Mouse (Mus musculus): ENCODE results near the gene Lrig3. TPM values are rescaled to one million over a fixed set of nuclear protein-coding genes. Genes with fewer than 3 reads are reported as not detected.

Gene Lrig3
- polyA plus RNA-seq (2017; shearing (Covaris generic)): under 1 TPM; 0.16 TPM

DNA sequence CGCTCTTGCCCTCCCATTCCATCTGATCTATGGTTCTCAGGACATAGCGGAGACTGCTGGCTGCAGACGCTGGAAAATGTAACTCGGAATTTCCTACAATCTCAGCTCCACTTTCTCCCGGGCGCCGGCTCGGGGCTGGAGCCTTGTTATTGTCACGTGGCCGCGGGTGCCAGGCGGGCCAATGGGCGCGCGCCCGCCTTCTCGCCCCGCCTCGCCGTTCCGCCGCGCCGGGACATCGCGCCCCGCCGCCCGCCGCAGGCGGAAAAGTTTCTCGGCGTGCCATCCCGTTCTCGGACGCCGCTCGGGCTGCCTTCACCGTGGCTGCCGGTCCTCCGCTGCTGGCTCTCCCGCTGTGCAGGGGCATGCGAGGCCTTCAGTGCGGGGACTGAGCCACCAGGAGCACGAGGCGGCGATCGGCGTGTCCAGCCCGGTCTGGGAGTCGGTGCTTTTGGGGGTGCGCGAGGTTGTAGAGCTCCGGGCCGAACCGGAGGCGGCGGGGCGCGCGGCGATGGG, at the start of gene Lrig3:
TSS of gene Lrig3 (plus strand) at position 201 of the 513 bp plus-strand sequence.
- ATAC-seq: no peak

GRCm38 (mm10) chr10:125916781-125917180, 49.2 kb upstream of the Lrig3 start:
- ATAC-seq: no peak

DNA sequence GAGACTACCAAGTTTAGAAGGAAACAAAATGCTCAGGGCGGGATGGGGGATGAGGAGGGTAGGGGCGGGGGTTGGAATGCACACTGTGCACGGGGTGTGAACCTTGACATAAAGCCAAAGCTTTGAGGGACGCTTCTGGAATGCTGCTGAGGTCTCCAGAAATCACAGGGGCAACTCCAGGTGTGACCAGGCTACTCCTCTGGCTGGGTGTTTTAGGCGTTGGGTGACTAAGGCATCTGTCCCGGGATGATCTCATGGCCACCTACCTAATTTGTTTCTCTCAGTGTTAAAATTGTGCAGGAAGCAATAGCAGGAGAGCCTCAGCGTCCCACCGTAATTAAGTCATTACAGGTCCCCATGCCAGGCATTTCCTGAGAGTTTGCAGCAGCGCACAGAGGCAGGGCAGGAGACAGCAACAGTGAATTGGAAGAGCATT, 48.5 kb upstream of the Lrig3 start:
- no peak for ATAC-seq

DNA sequence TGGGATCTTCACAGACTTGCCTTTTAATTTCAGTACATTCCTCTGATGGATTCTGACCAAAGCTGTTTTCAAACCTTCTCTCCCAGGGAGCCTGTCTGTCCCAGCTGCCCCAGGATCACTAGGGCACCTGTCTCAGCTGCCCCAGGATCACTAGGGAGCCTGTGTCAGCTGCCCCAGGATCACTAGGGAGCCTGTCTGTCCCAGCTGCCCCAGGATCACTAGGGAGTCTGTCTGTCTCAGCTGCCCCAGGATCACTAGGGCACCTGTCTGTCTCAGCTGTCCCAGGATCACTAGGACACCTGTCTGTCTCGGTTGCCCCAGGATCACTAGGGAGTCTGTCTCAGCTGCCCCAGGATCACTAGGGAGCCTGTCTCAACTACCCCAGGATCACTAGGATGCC, 47.0 kb upstream of the Lrig3 start:
- no peak for ATAC-seq

DNA sequence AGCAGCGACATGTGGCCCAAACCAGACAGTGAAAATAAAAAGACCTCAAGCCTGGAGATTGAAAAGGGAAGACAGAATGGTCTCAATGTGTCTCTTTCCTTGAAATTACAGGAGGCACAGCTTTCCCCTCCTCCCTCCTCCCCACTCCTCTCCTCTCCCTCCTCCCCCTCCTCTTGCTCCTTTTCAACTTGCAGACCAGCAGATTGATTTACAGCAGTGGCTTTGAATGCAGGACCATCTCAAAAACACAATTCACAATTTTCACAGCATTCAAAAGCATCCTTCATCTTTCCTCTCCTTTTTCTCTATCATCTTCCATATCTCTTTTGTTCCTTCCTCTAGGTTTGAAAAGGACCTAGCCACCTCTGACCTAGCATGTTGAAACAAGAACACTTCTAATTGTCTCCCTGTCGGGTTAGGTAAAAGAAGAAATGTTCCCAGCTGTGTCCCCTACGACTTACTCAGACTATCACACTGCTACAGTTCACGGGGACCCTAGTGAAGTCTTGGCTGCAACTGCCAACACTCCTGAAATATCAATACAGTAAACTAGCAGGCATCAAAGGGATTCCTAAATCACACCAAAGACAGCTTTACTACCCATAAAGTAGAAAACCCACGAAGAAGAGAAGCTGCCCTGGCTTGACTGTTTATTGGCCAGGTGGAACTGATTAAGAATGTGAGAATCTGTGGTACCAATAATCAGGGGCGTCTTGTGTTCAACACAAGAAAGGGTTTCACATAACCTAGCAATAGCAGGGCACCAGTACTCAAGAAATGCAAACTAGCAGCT, 44.1 kb upstream of the Lrig3 start:
- ATAC-seq: no peak

- no peak for ATAC-seq
Measured at GRCm38 (mm10) chr10:125929961-125930360, 36.0 kb upstream of the Lrig3 start.

DNA sequence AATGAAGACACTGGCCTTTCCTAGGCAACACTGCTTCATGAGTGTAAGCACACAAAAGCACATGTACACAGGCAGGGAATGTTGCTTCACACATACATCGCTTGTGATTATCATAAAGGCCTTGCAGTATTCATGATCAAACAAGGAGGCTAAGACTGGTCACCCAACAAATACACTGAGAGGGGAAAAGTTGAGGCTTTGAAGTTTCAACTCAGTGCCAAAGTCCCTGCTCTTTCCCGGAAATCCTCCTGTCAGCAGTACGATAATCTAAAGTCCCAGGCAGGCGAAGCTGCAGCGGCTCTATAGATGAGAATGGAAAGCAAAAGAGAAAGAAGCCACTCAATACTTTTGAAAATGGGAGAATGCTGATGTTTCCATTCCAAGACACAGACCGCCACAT, 32.6 kb upstream of the Lrig3 start:
- no peak for ATAC-seq

GRCm38 (mm10) chr10:125934095-125934494, 31.9 kb upstream of the Lrig3 start:
- no peak for ATAC-seq

DNA sequence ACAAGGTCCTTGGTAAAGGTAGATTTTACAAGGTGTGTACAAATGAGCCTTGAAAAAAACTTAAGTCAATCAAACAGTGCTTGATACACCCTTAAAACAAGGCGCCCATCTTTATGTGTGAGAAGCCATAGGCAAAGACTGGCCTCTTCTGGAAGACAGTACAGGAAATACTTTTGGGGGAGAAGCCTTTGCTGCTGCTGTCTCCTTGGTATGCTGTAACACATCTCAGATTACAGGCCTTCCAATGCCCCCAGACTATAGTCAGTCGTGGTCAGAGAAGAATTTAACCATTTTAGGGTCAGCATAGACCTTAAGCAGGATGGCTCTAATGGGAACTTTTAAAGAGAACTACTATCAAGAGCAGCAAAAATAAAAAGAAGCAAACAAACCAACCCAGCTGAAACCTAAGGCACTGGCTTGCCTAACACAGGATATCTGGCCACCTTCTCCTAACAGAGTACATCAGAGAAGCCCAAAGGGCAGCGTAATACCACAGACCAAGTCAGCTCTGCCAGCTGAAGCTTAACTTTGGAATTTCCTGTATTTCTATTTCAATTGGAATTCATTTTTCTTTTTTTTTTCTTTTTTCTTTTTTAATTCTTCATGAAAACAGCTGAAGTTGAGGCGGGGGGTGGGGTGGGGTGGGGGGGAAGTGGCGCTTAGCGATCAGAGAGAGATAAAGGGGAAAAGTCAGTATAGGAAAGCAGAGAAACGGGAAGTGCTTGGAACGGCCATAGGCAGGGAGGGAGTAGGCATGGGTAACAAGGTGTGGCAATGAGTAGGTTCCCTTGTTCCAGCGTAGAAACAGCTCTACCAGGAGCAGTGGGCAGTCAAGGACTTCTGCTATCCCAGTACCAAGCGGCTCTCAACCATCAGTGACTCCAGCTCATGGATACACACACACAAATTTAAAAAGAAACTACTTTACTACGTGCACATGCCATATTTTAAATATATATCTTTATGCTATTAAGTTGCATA, 28.2 kb upstream of the Lrig3 start:
- no peak for ATAC-seq

DNA sequence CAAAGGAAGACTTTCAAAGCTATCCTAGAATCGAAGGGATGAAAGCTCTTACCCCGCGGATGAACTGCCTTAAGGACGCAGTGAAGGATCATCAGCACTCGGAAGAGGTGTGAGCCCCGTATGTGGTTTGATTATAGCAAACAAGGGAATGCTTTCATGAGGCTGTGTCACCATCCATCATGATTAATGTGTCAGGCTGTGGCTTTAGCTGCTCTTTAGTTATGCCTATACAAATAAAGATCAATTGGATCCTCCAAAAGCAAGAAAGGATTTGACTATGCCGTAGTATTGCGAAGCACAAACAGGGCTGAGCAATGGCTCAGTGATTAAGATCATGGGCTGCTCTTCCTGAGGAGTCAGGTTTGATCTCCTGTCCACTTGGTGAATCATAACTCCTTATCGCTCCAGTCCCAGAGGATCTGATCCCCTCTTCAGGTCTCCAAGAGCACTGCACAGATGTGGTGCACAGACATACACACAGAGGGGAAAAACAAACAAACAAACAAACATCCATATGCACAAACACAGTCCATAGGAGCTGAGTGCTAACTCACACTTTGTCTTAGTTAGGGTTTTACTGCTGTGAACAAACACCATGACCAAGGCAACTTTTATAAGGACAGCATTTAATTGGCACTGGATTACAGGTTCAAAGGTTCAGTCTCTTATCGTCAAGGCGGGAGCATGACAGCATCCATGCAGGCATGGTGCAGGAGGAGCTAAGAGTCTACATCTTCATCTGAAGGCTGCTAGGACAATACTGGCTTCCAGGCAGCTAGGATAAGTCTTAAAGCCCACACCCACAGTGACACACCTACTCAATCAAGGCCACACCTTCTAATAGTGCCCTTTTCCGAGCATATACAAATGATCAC, 27.2 kb upstream of the Lrig3 start:
- no peak for ATAC-seq

GRCm38 (mm10) chr10:125940316-125941059, 25.5 kb upstream of the Lrig3 start:
- no peak for ATAC-seq

GRCm38 (mm10) chr10:125943098-125943497, 22.9 kb upstream of the Lrig3 start:
- ATAC-seq: no peak

- no peak for ATAC-seq
Measured at GRCm38 (mm10) chr10:125944762-125945504, 21.0 kb upstream of the Lrig3 start.

DNA sequence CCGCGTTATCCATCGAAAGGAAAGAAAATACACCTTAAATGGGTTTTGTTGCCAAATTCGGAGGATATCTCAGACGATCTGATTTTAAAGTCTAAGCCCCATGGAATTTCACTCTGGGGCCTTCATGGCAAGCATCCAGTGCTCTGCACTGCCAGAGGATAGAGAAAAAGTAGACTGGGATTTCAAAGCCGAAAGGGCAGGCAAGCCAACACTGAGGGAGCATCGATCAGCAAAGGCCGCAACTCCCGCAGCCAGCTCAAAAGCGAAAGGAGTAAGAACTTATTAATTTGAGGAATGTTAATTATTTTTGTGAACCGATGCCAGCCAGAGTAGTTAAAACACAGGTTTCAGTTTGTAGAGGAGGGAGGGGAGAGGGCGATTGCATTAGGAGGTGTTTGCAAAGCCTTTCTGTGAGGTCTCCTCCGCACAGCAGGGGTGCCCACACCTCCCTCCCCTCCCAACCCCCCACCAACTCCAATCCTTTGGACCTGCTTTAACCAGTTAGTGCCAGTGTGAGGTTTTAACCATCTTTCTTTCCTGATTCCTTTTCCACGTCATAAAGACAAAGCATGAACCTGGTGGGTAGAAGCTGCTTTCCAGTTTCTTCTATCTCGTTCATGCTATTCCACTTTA, 17.0 kb upstream of the Lrig3 start:
- ATAC-seq: no peak

- ATAC-seq: no peak
Measured at GRCm38 (mm10) chr10:125951633-125952032, 14.3 kb upstream of the Lrig3 start.

- ATAC-seq: no peak
Measured at GRCm38 (mm10) chr10:125954343-125954742, 11.6 kb upstream of the Lrig3 start.

GRCm38 (mm10) chr10:125954747-125955530, 11.0 kb upstream of the Lrig3 start:
- no peak for ATAC-seq

DNA sequence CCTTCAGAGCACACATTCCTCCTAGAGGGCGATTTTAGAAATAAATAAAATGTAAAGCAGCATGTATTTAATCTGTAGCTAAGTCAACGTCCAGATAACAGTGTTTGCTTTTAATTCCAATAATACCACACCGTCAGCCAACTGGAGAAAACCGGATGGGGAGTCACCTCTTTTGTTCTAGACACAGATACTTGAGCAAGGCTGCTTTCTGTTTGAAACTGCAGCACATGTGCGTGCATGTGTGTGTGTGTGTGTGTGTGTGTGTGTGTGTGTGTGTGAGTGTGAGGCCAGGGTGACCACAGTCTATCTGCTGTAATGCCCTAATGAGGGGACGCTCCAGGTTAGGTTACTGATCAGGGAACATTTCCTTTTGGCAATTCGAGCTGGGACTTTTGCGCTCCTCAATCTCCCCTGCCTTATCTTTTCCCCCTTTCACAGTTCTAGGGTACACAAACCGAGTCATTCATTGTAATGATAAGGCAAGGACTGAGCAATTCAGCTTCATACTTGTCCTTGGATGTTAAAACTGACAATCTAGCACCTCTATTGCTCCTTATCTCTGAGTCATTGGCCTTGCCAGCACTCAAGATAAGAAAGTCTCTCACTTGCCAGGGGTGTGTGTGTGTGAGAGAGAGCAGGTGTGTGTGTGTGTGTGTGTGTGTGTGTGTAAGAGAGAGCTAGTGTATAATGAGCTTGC, 4.4 kb upstream of the Lrig3 start:
- ATAC-seq: no peak

DNA sequence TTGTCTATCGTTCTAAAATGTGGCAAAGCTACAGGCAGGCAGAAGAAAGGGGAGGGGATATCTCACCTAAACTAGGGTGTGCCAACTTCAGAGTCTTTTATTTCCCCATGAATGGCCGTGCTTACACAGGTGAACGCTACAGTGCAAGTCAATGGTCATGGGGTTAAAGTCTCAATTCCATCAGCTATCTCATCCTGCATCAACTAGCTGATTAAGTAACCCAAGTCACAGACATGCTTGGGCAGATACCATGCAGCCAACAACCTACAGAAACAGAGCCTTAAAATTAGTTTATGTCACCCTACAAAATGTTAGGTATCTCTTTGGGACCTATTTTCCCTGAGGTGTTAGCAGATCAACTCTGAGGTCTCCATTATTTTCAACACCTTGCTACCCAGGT, 1.3 kb upstream of the Lrig3 start:
- ATAC-seq: no peak
